Mouse (Mus musculus) adrenal gland, adult 8-10 months (tissue): ENCODE data around the gene Tceal7. TPM values are rescaled to one million over a fixed set of nuclear protein-coding genes. Genes with fewer than 3 reads are reported as not detected.
"Not testable (repeated sequence)": the region's sequence is repeated elsewhere in the genome, so short reads cannot be mapped to it uniquely, and the experiment has no call there.

Experiments used
- DNase-seq: peaks from one replicate; pipeline ENCODE4 v3.0.0; 2022
- total RNA-seq, 4 experiments: library from RNA; stranded (reverse); gene quantifications; 2 replicates each; pipeline ENCODE4 v1.2.4; 2022

Gene Tceal7
- total RNA-seq = not detected

- not testable (repeated sequence) for DNase-seq
Measured at GRCm38 (mm10) chrX:136214729-136215677, at the start of gene Tceal7, which contains the start of gene Bex1. Gene Tceal7 (plus strand): TSS chrX:136214779. Gene Bex1 (minus strand): TSS chrX:136215513.

- DNase-seq = no peak
Measured at GRCm38 (mm10) chrX:136170625-136171024, 44.0 kb upstream of the Tceal7 start.

GRCm38 (mm10) chrX:136171189-136172117 lies 43.1 kb upstream of the Tceal7 start:
- peak; percentile 51 for DNase-seq

GRCm38 (mm10) chrX:136172118-136172551 lies 42.4 kb upstream of the Tceal7 start, which contains the start of gene Tceal8:
Gene Tceal8 (minus strand): TSS chrX:136172342.
- DNase-seq = peak; percentile 76

GRCm38 (mm10) chrX:136172786-136173185 lies 41.8 kb upstream of the Tceal7 start:
- no peak for DNase-seq

GRCm38 (mm10) chrX:136180897-136181553 lies 33.6 kb upstream of the Tceal7 start:
- DNase-seq = no peak

GRCm38 (mm10) chrX:136183107-136183506 lies 31.5 kb upstream of the Tceal7 start:
- no peak for DNase-seq

GRCm38 (mm10) chrX:136195193-136195944 lies 19.2 kb upstream of the Tceal7 start:
- no peak for DNase-seq

GRCm38 (mm10) chrX:136196873-136197272 lies 17.7 kb upstream of the Tceal7 start:
- no peak for DNase-seq

- no peak for DNase-seq
Measured at GRCm38 (mm10) chrX:136203257-136203656, 11.3 kb upstream of the Tceal7 start.

GRCm38 (mm10) chrX:136203664-136204066 lies 10.9 kb upstream of the Tceal7 start, which contains the start of gene Tceal5:
Gene Tceal5 (minus strand): TSS chrX:136203876.
- no peak for DNase-seq

- DNase-seq = no peak
Measured at GRCm38 (mm10) chrX:136204406-136204805, 10.2 kb upstream of the Tceal7 start.

- no peak for DNase-seq
Measured at GRCm38 (mm10) chrX:136213396-136213795, 1.2 kb upstream of the Tceal7 start.

GRCm38 (mm10) chrX:136216303-136216702 lies 1.7 kb downstream of the Tceal7 start:
- DNase-seq = no peak

GRCm38 (mm10) chrX:136223714-136224113 lies 9.1 kb downstream of the Tceal7 start:
- no peak for DNase-seq

GRCm38 (mm10) chrX:136227768-136228167 lies 13.2 kb downstream of the Tceal7 start:
- DNase-seq = no peak

- no peak for DNase-seq
Measured at GRCm38 (mm10) chrX:136238118-136238517, 23.5 kb downstream of the Tceal7 start.

- no peak for DNase-seq
Measured at GRCm38 (mm10) chrX:136243181-136243580, 28.6 kb downstream of the Tceal7 start.

GRCm38 (mm10) chrX:136244574-136245229 lies 30.1 kb downstream of the Tceal7 start, which contains the start of gene Tceal9:
Gene Tceal9 (plus strand): TSS chrX:136245079.
- DNase-seq = peak; percentile 67

GRCm38 (mm10) chrX:136245521-136246071 lies 31.0 kb downstream of the Tceal7 start:
- DNase-seq = no peak
